Mouse (Mus musculus) kidney, adult 2 months (tissue): Measurements from ENCODE around the gene Acot8.

Experiments used
- CTCF ChIP-seq: fragments of 200-500 bp; conservative IDR thresholded peaks from 2 replicates; pipeline ENCODE4 v1.5.1; 2011; ENCODE audit warnings: low read depth, mild to moderate bottlenecking, control low read depth, low read length, moderate library complexity, mixed read lengths; ENCODE audit not compliant: insufficient read depth, insufficient read length
- POLR2A ChIP-seq: fragments of 200-500 bp; IDR thresholded peaks from one replicate; pipeline ENCODE4 v1.6.1; 2011; ENCODE audit warnings: low read depth, low read length, control low read depth

GRCm38 (mm10) chr2:164744987-164745386 lies 59.7 kb downstream of the Acot8 start:
- no peak for TF ChIP-seq CTCF
- no peak for TF ChIP-seq POLR2A
